ENCODE assay signal across 8 mouse cellular contexts in genomic region chr7:98103002-98103941, GRCm38 (mm10). TPM values are rescaled to one million over a fixed set of nuclear protein-coding genes. Genes with fewer than 3 reads are reported as not detected.
DNase-seq lines count a peak whose midpoint lies in the region; ATAC-seq lines count a peak whose summit lies in the region.

No protein-coding gene starts in this region.

- peak overlapping the region; percentile 87 for H3K27ac ChIP-seq in forebrain, embryonic 10.5 days
- H3K27ac ChIP-seq in heart, embryonic 15.5 days, result peak overlapping the region; percentile 69
- peak overlapping the region; percentile 71 for H3K27ac ChIP-seq in liver, embryonic 12.5 days
- peak overlapping the region; percentile 62 for H3K27ac ChIP-seq in stomach, embryonic 16.5 days (ENCODE audit: low read length)

- H3K4me1 ChIP-seq in forebrain, embryonic 10.5 days, result peaks cover 24% of the 10 kb centered on the region
- peaks cover 18% of the 10 kb centered on the region for H3K4me1 ChIP-seq in heart, embryonic 15.5 days (replicated peaks)
- peaks cover 21% of the 10 kb centered on the region for H3K4me1 ChIP-seq in liver, embryonic 12.5 days
- no peaks in the 10 kb centered on the region for H3K4me1 ChIP-seq in stomach, embryonic 16.5 days (ENCODE audit: control insufficient read depth, insufficient read depth, low read length)

- peak; percentile 32; the same call in 1 of the 2 replicates for ATAC-seq in heart, embryonic 15.5 days (replicated peaks; ENCODE audit: insufficient number of reproducible peaks, insufficient read depth, low FRiP score, low read depth)
- no peak for ATAC-seq in liver, embryonic 12.5 days
- ATAC-seq in stomach, embryonic 16.5 days (ENCODE audit: insufficient read depth, low FRiP score), result peak; percentile 23

- no peaks in the 10 kb centered on the region for H3K27me3 ChIP-seq in forebrain, embryonic 10.5 days (ENCODE audit: poor library complexity, severe bottlenecking)
- H3K27me3 ChIP-seq in heart, embryonic 15.5 days, result no peaks in the 10 kb centered on the region
- H3K27me3 ChIP-seq in liver, embryonic 12.5 days (replicated peaks), result no peaks in the 10 kb centered on the region
- H3K27me3 ChIP-seq in stomach, embryonic 16.5 days (ENCODE audit: control insufficient read depth, insufficient read depth, low read length), result no peaks in the 10 kb centered on the region

- peak; percentile 80 for DNase-seq in CD4-positive helper T cell, adult 2 months (ENCODE audit: low read depth, low spot score)
- peak; percentile 20 for DNase-seq in c-Kit-negative CD71-positive TER-119-positive erythroid progenitor cells, embryonic 14.5 days (ENCODE audit: low read depth, low spot score)
- DNase-seq in forebrain, embryonic 10.5 days (ENCODE audit: extremely low spot score, low spot score), result peak; percentile 84
- DNase-seq in kidney, postnatal 10 days, result peak; percentile 91
- DNase-seq in neural tube, embryonic 10.5 days (ENCODE audit: extremely low spot score, low spot score), result peak; percentile 91

- no peaks in the 10 kb centered on the region for H3K9me3 ChIP-seq in forebrain, embryonic 10.5 days
- H3K9me3 ChIP-seq in heart, embryonic 15.5 days (replicated peaks), result no peaks in the 10 kb centered on the region
- no peaks in the 10 kb centered on the region for H3K9me3 ChIP-seq in liver, embryonic 12.5 days (replicated peaks)
- H3K9me3 ChIP-seq in stomach, embryonic 16.5 days (replicated peaks; ENCODE audit: control insufficient read depth, low read length), result no peaks in the 10 kb centered on the region

- peaks cover under 1% of the 10 kb centered on the region; the same call in 1 of the 2 replicates for H3K36me3 ChIP-seq in forebrain, embryonic 10.5 days (replicated peaks)
- no peaks in the 10 kb centered on the region for H3K36me3 ChIP-seq in heart, embryonic 15.5 days
- H3K36me3 ChIP-seq in liver, embryonic 12.5 days, result no peaks in the 10 kb centered on the region
- no peaks in the 10 kb centered on the region for H3K36me3 ChIP-seq in stomach, embryonic 16.5 days (ENCODE audit: control insufficient read depth, insufficient read depth, low read length)

- peak overlapping the region; percentile 61 for H3K4me2 ChIP-seq in heart, embryonic 15.5 days
- H3K4me2 ChIP-seq in liver, embryonic 12.5 days, result peak overlapping the region; percentile 65
- H3K4me2 ChIP-seq in stomach, embryonic 16.5 days (ENCODE audit: low read depth, low read length), result peak overlapping the region; percentile 54

- WGBS in forebrain, embryonic 10.5 days, result 39% methylated on average over 10 of the region's 26 CpGs
- 12% methylated on average over 19 of the region's 26 CpGs for whole genome bisulfite sequencing in heart, embryonic 15.5 days
- 20% methylated on average over 21 of the region's 26 CpGs for WGBS in liver, embryonic 12.5 days (ENCODE audit: insufficient replicate concordance)
- WGBS in stomach, embryonic 16.5 days, result 13% methylated on average over 26 of the region's 26 CpGs

- peak overlapping the region; percentile 53 for H3K9ac ChIP-seq in heart, embryonic 15.5 days
- H3K9ac ChIP-seq in liver, embryonic 12.5 days, result peak overlapping the region; percentile 69
- H3K9ac ChIP-seq in stomach, embryonic 16.5 days (ENCODE audit: low read length), result peak overlapping the region; percentile 67

- peak overlapping the region; percentile 45 for H3K4me3 ChIP-seq in forebrain, embryonic 10.5 days
- peak overlapping the region; percentile 38 for H3K4me3 ChIP-seq in heart, embryonic 15.5 days
- H3K4me3 ChIP-seq in liver, embryonic 12.5 days, result peak overlapping the region; percentile 49
- peak overlapping the region; percentile 36 for H3K4me3 ChIP-seq in stomach, embryonic 16.5 days (replicated peaks; ENCODE audit: low read length)

RNA-seq across cellular contexts. Expression of gene Myo7a, which starts 16.1 kb away (rescaled TPM):
- 20.1 and 20.8 TPM in 2 replicates for polyA plus RNA-seq in forebrain, embryonic 10.5 days (2016; fragmentation: Nextera tagmentation; extraction: Ambion mirVana)
- 5.1 and 7.5 TPM in 2 replicates for polyA plus RNA-seq in heart, embryonic 15.5 days (2015; fragmentation: Nextera tagmentation; extraction: Ambion mirVana)
- polyA plus RNA-seq in liver, embryonic 12.5 days (2016; fragmentation: Nextera tagmentation; extraction: Ambion mirVana), result 14.4 TPM in 2 replicates
- 10.9 and 11.4 TPM in 2 replicates for polyA plus RNA-seq in stomach, embryonic 16.5 days (2015; fragmentation: Nextera tagmentation; extraction: Ambion mirVana)

RNA-seq across cellular contexts. Expression of gene Omp, which starts 42.0 kb away (rescaled TPM):
- 0.11 and 0.19 TPM in 2 replicates for polyA plus RNA-seq in forebrain, embryonic 10.5 days (2016; fragmentation: Nextera tagmentation; extraction: Ambion mirVana)
- polyA plus RNA-seq in heart, embryonic 15.5 days (2015; fragmentation: Nextera tagmentation; extraction: Ambion mirVana), result 0.08 and 0.27 TPM in 2 replicates
- 0.89 TPM in 2 replicates for polyA plus RNA-seq in liver, embryonic 12.5 days (2016; fragmentation: Nextera tagmentation; extraction: Ambion mirVana)
- 2.1 and 2.5 TPM in 2 replicates for polyA plus RNA-seq in stomach, embryonic 16.5 days (2015; fragmentation: Nextera tagmentation; extraction: Ambion mirVana)

Comparison
In these comparisons a context has a peak if more than half of its experiments do, and no peak if none do; other contexts are left out.
1. DNase-seq: peak in every context shown above with its lines; median percentile 91 in kidney, postnatal 10 days; 91 in neural tube, embryonic 10.5 days; 84 in forebrain, embryonic 10.5 days; 80 in CD4-positive helper T cell, adult 2 months; 20 in c-Kit-negative CD71-positive TER-119-positive erythroid progenitor cells, embryonic 14.5 days.